Mouse (Mus musculus) hindbrain, postnatal 0 days (tissue): ENCODE measurements at regions not wholly inside any gene's neighbourhood (a gene's known extent, or its start where the extent isn't known, plus 50 kb on each side); places are given as distances from the start of the nearest gene placed in this dataset.
A peak's percentile ranks its signal among the peaks of the same experiment; 100 is the strongest.

Source experiments
- ATAC-seq: fragments of 200-750 bp; cut with Nextera tagmentation; 2 replicates; pipeline ENCODE4 v1.8.0; 2017; ENCODE audit warnings: mild to moderate bottlenecking, moderate TSS enrichment, moderate library complexity
- DNase-seq: peaks from one replicate; pipeline ENCODE4 v3.0.0-alpha.2; 2015; ENCODE audit warnings: low spot score
- H3K27ac ChIP-seq: fragments of 300-500 bp; sonication (generic); 2 replicates; pipeline ENCODE4 v1.5.1; 2014; ENCODE audit warnings: mild to moderate bottlenecking
- H3K27me3 ChIP-seq: fragments of 300-500 bp; sonication (generic); 2 replicates; pipeline ENCODE4 v1.6.1; 2014; ENCODE audit warnings: low read length, mixed read lengths; ENCODE audit not compliant: insufficient read depth
- H3K36me3 ChIP-seq: fragments of 300-500 bp; sonication (generic); 2 replicates; pipeline ENCODE4 v1.6.1; 2014; ENCODE audit warnings: low read length, mixed read lengths; ENCODE audit not compliant: insufficient read depth
- H3K4me1 ChIP-seq: fragments of 300-500 bp; sonication (generic); 2 replicates; pipeline ENCODE4 v1.6.1; 2014; ENCODE audit warnings: antibody characterized with exemption, low read length, mixed read lengths; ENCODE audit not compliant: insufficient read depth
- H3K4me2 ChIP-seq: fragments of 300-500 bp; sonication (generic); 2 replicates; pipeline ENCODE4 v1.6.1; 2014; ENCODE audit warnings: low read depth, mild to moderate bottlenecking, low read length, moderate library complexity, mixed read lengths
- H3K4me3 ChIP-seq: fragments of 300-500 bp; sonication (generic); 2 replicates; pipeline ENCODE4 v1.5.1; 2014; ENCODE audit warnings: low read length
- H3K9ac ChIP-seq: fragments of 300-500 bp; sonication (generic); replicated peaks from 2 replicates; pipeline ENCODE4 v1.6.1; 2014; ENCODE audit warnings: mild to moderate bottlenecking, low read length, moderate library complexity, mixed read lengths
- H3K9me3 ChIP-seq: fragments of 300-500 bp; sonication (generic); 2 replicates; pipeline ENCODE4 v1.6.1; 2016; ENCODE audit warnings: low read length, mixed read lengths
- CTCF ChIP-seq: IDR thresholded peaks from 2 replicates; pipeline ENCODE4 v1.5.1; 2016; ENCODE audit warnings: antibody characterized with exemption, control low read depth, low read depth
- WGBS: fragments of 180-500 bp; shearing (Covaris S2); extraction: QIAGEN DNeasy Blood & Tissue Kit; methylation state at CpG from one replicate; pipeline ENCODE4 v1.1.7; 2014; 5-methylcytosine and 5-hydroxymethylcytosine counted together

GRCm38 (mm10) chr2:44479746-44480145 is 447.7 kb downstream of the Gtdc1 start:
- H3K9ac ChIP-seq: no peak overlapping the region
- H3K9me3 ChIP-seq: no peaks in the 10 kb centered on the region
- no peak for DNase-seq
- H3K4me2 ChIP-seq: no peak overlapping the region
- no peaks in the 10 kb centered on the region for H3K36me3 ChIP-seq
- WGBS: 96% methylated on average over 5 of the region's 5 CpGs
- H3K27ac ChIP-seq: no peak overlapping the region
- no peak overlapping the region for H3K4me3 ChIP-seq
- no peaks in the 10 kb centered on the region for H3K4me1 ChIP-seq
- no peak for TF ChIP-seq CTCF
- ATAC-seq: no peak
- H3K27me3 ChIP-seq: no peaks in the 10 kb centered on the region

DNA sequence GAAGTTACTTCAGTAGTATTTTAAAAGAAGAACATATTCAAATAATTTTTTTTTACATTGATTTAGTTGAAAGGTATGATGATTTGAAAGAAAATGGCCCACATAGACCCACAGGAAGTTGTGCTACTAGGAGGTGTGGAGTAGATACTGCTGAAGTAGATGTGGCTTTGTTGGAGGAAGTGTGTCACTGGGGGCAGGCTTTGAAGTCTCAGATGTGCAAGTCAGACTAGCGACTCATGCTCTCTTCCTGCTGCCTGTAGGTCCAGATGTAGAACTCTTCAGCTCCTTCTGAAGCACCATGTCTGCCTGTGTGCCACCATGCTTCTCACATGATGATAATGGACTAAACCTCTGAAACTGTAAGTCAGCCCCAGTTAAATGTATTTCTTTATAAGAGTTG is 452.0 kb downstream of the Gtdc1 start:
- DNase-seq (no peak), ATAC-seq (no peak)
- H3K27me3 ChIP-seq: no peaks in the 10 kb centered on the region
- TF ChIP-seq CTCF: no peak
- H3K4me1 ChIP-seq: no peaks in the 10 kb centered on the region
- H3K27ac ChIP-seq: no peak overlapping the region
- H3K4me3 ChIP-seq: no peak overlapping the region
- peaks cover 2% of the 10 kb centered on the region; the same call in 1 of the 2 replicates for H3K9me3 ChIP-seq
- no peak overlapping the region for H3K4me2 ChIP-seq
- H3K9ac ChIP-seq: no peak overlapping the region
- WGBS: 71% methylated on average over 1 of the region's 1 CpGs
- H3K36me3 ChIP-seq: no peaks in the 10 kb centered on the region

DNA sequence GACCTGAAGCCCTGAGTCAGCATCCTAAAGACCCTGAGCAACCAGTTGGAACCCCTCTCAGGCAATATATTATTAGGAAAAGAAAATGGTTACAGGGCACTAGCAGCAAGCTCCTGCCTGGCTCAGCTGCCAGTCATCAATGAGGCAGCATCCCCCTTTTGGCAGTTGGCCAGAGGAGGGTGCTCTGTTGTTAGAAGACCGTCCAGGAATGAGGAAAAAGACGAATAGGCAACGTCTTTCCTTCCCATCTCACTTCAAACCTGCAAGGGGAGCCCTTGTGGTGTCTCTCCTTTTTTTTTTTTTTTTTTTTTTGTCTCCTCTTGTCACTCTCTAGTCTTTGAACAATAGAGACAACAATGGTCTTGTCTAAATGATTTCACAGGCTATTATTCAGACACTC is 452.8 kb downstream of the Gtdc1 start:
- Histone ChIP-seq H3K4me1 (no peaks in the 10 kb centered on the region), H3K9me3 (peaks cover 2% of the 10 kb centered on the region; the same call in 1 of the 2 replicates), H3K27me3 (no peaks in the 10 kb centered on the region), H3K27ac (no peak overlapping the region), H3K4me3 (no peak overlapping the region), H3K9ac (no peak overlapping the region), H3K36me3 (no peaks in the 10 kb centered on the region), H3K4me2 (no peak overlapping the region)
- TF ChIP-seq CTCF: no peak; the same call in 1 of the 2 replicates
- no peak for ATAC-seq
- WGBS: 10% methylated on average over 3 of the region's 3 CpGs
- peak; percentile 48 for DNase-seq

DNA sequence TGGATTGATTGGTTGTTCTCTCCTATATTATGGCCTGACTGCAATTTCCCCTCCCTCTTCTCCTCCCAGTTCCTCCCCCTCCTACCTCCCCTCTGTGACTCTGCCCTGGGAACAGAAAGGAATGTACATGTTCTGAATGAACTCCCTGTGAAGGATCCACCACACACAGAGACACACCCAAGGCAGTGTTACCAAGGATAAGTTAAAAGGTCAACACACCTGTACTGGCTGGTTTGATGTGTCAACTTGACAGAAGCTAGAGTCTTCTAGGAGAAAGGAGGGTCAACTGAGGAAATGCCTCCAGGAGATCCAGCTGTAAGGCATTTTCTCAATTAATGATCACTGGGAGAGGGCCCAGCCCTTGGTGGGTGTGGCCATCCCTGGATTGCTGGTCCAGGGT is 456.1 kb downstream of the Gtdc1 start:
- Histone ChIP-seq H3K4me2 (no peak overlapping the region), H3K36me3 (no peaks in the 10 kb centered on the region), H3K4me3 (no peak overlapping the region), H3K4me1 (no peaks in the 10 kb centered on the region), H3K27me3 (no peaks in the 10 kb centered on the region), H3K27ac (no peak overlapping the region), H3K9ac (no peak overlapping the region), H3K9me3 (peaks cover 2% of the 10 kb centered on the region; the same call in 1 of the 2 replicates)
- DNase-seq: no peak
- no peak for ATAC-seq
- TF ChIP-seq CTCF: no peak

DNA sequence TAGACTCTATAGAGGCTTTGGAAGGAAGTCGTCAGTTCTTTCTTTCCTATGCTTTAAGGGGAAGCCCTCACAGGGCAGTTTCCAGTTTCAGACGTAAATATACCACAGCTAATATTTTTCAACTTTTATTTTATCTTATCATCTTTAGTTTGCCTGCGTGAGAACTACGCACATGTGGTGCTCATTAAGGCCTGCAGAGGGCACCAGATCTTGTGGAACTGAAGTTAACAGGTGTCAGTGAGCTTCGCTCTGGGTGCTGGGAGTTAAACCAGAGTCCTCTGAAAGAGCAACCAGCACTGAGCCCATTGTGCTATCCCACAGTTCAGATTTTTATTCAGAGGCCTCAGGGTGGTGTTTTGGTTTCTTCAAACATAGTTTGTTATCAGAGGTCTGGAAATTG is 456.5 kb downstream of the Gtdc1 start:
- H3K4me1 ChIP-seq: no peaks in the 10 kb centered on the region
- H3K27me3 ChIP-seq: no peaks in the 10 kb centered on the region
- no peak overlapping the region for H3K9ac ChIP-seq
- H3K9me3 ChIP-seq: peaks cover 2% of the 10 kb centered on the region; the same call in 1 of the 2 replicates
- no peak overlapping the region for H3K4me3 ChIP-seq
- H3K4me2 ChIP-seq: no peak overlapping the region
- no peak overlapping the region for H3K27ac ChIP-seq
- H3K36me3 ChIP-seq: no peaks in the 10 kb centered on the region
- no peak for ATAC-seq
- WGBS: 97% methylated on average over 5 of the region's 5 CpGs
- no peak for DNase-seq
- TF ChIP-seq CTCF: no peak

DNA sequence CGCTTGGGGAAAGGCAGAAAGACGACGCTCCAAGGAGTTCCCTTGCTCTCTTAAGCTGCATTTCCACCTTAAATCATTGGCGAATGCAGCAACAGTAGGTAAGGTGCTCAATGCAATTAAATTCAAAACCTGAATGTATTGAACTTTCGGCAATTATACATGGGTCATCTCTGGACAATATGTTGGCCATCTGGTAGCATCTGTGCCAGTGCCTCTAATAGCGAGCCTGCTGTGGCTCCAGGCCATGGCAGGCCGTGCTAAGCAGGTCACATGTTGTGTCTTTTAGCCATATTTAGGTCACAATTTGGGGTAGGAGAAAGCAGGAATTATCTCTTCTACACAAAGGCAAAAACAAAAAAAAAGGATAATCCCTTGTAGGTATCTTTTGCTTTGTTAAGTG is 462.8 kb downstream of the Gtdc1 start:
- Histone ChIP-seq H3K4me2 (no peak overlapping the region), H3K4me3 (no peak overlapping the region), H3K36me3 (no peaks in the 10 kb centered on the region), H3K4me1 (no peaks in the 10 kb centered on the region), H3K9ac (no peak overlapping the region), H3K9me3 (no peaks in the 10 kb centered on the region), H3K27me3 (no peaks in the 10 kb centered on the region), H3K27ac (no peak overlapping the region)
- DNase-seq: no peak
- no peak for TF ChIP-seq CTCF
- no peak for ATAC-seq
- 75% methylated on average over 7 of the region's 7 CpGs for WGBS

- Histone ChIP-seq H3K27ac (no peak overlapping the region), H3K4me2 (no peak overlapping the region), H3K4me1 (no peaks in the 10 kb centered on the region), H3K9me3 (no peaks in the 10 kb centered on the region), H3K27me3 (no peaks in the 10 kb centered on the region), H3K36me3 (no peaks in the 10 kb centered on the region), H3K4me3 (no peak overlapping the region), H3K9ac (no peak overlapping the region)
- DNase-seq: peak; percentile 24
- no peak for TF ChIP-seq CTCF
- WGBS: 84% methylated on average over 13 of the region's 13 CpGs
- no peak for ATAC-seq
These were observed 464.7 kb downstream of the Gtdc1 start for GRCm38 (mm10) chr2:44462619-44463329.
